Mouse (Mus musculus) stomach, embryonic 14.5 days (tissue): ENCODE data around the gene Qdpr. TPM values are rescaled to one million over a fixed set of nuclear protein-coding genes. Genes with fewer than 3 reads are reported as not detected.
A peak's percentile ranks its signal among the peaks of the same experiment; 100 is the strongest.

Experiments used
- ATAC-seq: fragments of 200-750 bp; cut with Nextera tagmentation; 2 replicates; pipeline ENCODE4 v1.8.0; 2017; ENCODE audit warnings: low read depth, moderate TSS enrichment; ENCODE audit not compliant: insufficient number of reproducible peaks, insufficient read depth, low FRiP score
- H3K27ac ChIP-seq: fragments of 300-500 bp; sonication (generic); 2 replicates; pipeline ENCODE4 v1.5.1; 2014; ENCODE audit warnings: mild to moderate bottlenecking, low read length, moderate library complexity, mixed read lengths
- H3K27me3 ChIP-seq: fragments of 300-500 bp; sonication (generic); 2 replicates; pipeline ENCODE4 v1.6.1; 2014; ENCODE audit warnings: low read length, control low read depth, mixed read lengths; ENCODE audit not compliant: control insufficient read depth, insufficient read depth
- H3K36me3 ChIP-seq: fragments of 300-500 bp; sonication (generic); 2 replicates; pipeline ENCODE4 v1.6.1; 2014; ENCODE audit warnings: mild to moderate bottlenecking, control low read depth, low read length, moderate library complexity, mixed read lengths; ENCODE audit not compliant: control insufficient read depth, insufficient read depth
- H3K4me1 ChIP-seq: fragments of 300-500 bp; sonication (generic); 2 replicates; pipeline ENCODE4 v1.6.1; 2014; ENCODE audit warnings: low read length, control low read depth, mixed read lengths; ENCODE audit not compliant: control insufficient read depth, insufficient read depth
- H3K4me2 ChIP-seq: fragments of 300-500 bp; sonication (generic); replicated peaks from 2 replicates; pipeline ENCODE4 v1.6.1; 2014; ENCODE audit warnings: low read depth, low read length, control low read depth
- H3K4me3 ChIP-seq: fragments of 300-500 bp; sonication (generic); 2 replicates; pipeline ENCODE4 v1.5.1; 2014; ENCODE audit warnings: low read depth, low read length, control low read depth
- H3K9ac ChIP-seq: fragments of 300-500 bp; sonication (generic); replicated peaks from 2 replicates; pipeline ENCODE4 v1.6.1; 2014; ENCODE audit warnings: low read depth, mild to moderate bottlenecking, control low read depth, low read length, moderate library complexity, mixed read lengths
- H3K9me3 ChIP-seq: fragments of 300-500 bp; sonication (generic); 2 replicates; pipeline ENCODE4 v1.6.1; 2016; ENCODE audit warnings: low read depth, low read length, control low read depth; ENCODE audit not compliant: control insufficient read depth
- WGBS: fragments of 180-500 bp; shearing (Covaris S2); extraction: QIAGEN DNeasy Blood & Tissue Kit; methylation state at CpG from one replicate; pipeline ENCODE4 v1.1.7; 2014; 5-methylcytosine and 5-hydroxymethylcytosine counted together
- polyA plus RNA-seq: library from polyadenylated mRNA; unstranded; fragments of >200 nt; fragmentation: Nextera tagmentation; extraction: Ambion mirVana; gene quantifications from 2 replicates; pipeline ENCODE4 v1.2.1, GENCODE M21; 2014

The Qdpr gene
- polyA plus RNA-seq = 103 and 109 TPM in 2 replicates

DNA sequence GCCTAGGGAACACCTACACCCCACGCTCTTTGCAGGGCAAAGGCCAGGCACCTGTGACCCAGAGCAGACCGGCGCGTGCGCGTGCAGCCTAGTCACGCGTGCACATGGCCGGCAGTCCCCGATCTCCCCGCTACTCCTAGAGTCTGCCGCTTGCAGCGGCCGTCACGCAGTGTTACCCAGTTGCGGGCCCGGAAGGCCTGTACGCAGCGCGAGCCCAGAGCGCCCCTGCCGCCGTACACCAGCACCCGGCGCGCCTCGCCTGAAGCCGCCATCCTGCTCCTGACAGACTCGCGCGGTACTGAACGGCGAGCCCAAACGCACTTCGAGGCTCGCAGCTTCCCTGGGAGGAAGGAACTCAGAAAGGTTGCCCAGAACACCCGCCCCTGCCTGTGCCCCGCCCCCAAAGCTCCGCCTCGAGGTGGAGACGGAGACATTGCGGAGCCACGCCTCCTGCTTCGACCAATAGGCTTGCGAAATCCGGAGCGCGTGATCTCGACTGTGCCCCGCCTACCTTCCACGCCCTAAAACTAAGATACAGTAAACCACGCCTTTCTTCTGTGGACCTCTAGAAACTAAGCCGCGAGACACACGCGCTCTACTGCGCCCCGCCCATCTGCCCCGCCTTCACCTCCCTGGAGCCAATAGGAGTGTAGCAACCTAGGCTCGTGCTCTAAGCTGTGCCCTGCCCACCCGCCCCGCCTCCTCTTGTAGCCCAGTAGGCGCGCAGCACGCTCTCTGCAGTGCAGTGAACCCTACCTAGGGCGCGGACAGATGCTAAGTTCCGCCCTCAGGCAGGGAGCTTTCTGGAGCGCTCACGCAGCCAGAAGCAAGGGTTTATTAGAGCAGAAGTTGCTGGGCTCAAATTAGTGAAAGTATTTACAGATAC, at the start of gene Qdpr:
TSS of gene Qdpr (minus strand) at position 406 of the 886 bp plus-strand sequence.
- no peaks in the 10 kb centered on the region for H3K27me3 ChIP-seq
- H3K9me3 ChIP-seq = no peaks in the 10 kb centered on the region
- WGBS = under 1% methylated on average over 70 of the region's 70 CpGs
- H3K4me2 ChIP-seq = peak within 1 kb of the TSS; percentile 74
- peak; percentile 99 for ATAC-seq
- peak within 1 kb of the TSS; percentile 49 for H3K9ac ChIP-seq
- H3K4me3 ChIP-seq = peak within 1 kb of the TSS; percentile 60
- H3K4me1 ChIP-seq = peaks cover 6% of the 10 kb centered on the region; the same call in 1 of the 2 replicates
- no peaks in the 10 kb centered on the region for H3K36me3 ChIP-seq
- peak within 1 kb of the TSS; percentile 78 for H3K27ac ChIP-seq

- H3K9me3 ChIP-seq = no peaks in the 10 kb centered on the region
- 87% methylated on average over 5 of the region's 5 CpGs for WGBS
- H3K4me3 ChIP-seq = no peak overlapping the region
- H3K4me1 ChIP-seq = peaks cover 8% of the 10 kb centered on the region
- no peak overlapping the region for H3K9ac ChIP-seq
- ATAC-seq = no peak
- H3K36me3 ChIP-seq = peaks cover 29% of the 10 kb centered on the region
- H3K27ac ChIP-seq = no peak overlapping the region
- H3K4me2 ChIP-seq = no peak overlapping the region
- no peaks in the 10 kb centered on the region for H3K27me3 ChIP-seq
Measured at GRCm38 (mm10) chr5:45497564-45497963, 47.5 kb upstream of the Qdpr start.

- Histone ChIP-seq H3K36me3 (peaks cover 29% of the 10 kb centered on the region), H3K9ac (no peak overlapping the region), H3K4me2 (no peak overlapping the region), H3K27ac (no peak overlapping the region), H3K9me3 (no peaks in the 10 kb centered on the region), H3K4me3 (no peak overlapping the region), H3K4me1 (peaks cover 8% of the 10 kb centered on the region), H3K27me3 (no peaks in the 10 kb centered on the region)
- ATAC-seq = no peak
- WGBS = 86% methylated on average over 12 of the region's 12 CpGs
Measured at GRCm38 (mm10) chr5:45496930-45497550, 47.0 kb upstream of the Qdpr start.

DNA sequence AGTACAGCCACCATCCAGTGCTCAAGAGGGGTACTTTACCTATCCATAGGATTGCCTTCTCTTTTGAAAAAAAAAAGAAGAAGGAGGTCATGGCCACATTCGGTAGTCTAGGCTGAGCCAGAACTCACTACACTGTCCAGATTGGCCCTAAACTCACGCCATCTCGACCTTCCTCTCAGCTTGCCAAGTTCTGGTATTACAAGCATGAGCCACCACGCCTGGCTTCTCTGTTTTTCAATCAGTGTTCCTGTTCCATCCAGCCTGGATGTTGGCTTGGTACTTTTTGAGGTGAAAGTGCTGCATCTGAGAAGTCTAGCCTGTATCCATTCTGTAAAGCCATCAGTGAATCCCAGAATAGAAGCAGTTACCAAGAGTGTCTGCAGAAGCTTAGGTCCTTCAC, 46.4 kb upstream of the Qdpr start:
- no peak for ATAC-seq
- no peaks in the 10 kb centered on the region for H3K9me3 ChIP-seq
- peaks cover 8% of the 10 kb centered on the region for H3K4me1 ChIP-seq
- no peak overlapping the region for H3K4me3 ChIP-seq
- H3K36me3 ChIP-seq = peaks cover 28% of the 10 kb centered on the region
- no peaks in the 10 kb centered on the region for H3K27me3 ChIP-seq
- H3K9ac ChIP-seq = no peak overlapping the region
- no peak overlapping the region for H3K4me2 ChIP-seq
- WGBS = 85% methylated on average over 4 of the region's 4 CpGs
- no peak overlapping the region for H3K27ac ChIP-seq

DNA sequence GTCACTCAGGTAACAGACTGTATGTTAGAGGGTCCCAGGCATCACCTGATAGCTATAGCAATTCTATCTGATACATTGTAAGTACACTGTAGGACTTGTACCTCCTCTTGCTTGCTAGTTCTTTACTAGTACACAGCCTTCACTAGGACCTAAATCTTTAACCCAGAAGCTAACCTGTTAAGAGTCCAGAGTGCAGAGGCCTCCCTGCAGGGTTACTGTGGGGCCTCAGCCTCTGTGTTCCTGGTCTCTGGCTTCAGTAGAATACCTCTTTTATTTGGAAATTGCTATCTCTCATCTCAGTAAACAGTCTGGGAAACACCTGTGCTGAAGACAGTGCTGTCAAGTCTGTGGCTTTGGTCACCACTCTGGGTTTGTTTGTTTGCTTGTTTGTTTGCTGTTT, 46.0 kb upstream of the Qdpr start:
- Histone ChIP-seq H3K27ac (no peak overlapping the region), H3K27me3 (no peaks in the 10 kb centered on the region), H3K4me1 (peaks cover 8% of the 10 kb centered on the region), H3K4me3 (no peak overlapping the region), H3K36me3 (peaks cover 25% of the 10 kb centered on the region), H3K4me2 (no peak overlapping the region), H3K9me3 (no peaks in the 10 kb centered on the region), H3K9ac (no peak overlapping the region)
- ATAC-seq = no peak

DNA sequence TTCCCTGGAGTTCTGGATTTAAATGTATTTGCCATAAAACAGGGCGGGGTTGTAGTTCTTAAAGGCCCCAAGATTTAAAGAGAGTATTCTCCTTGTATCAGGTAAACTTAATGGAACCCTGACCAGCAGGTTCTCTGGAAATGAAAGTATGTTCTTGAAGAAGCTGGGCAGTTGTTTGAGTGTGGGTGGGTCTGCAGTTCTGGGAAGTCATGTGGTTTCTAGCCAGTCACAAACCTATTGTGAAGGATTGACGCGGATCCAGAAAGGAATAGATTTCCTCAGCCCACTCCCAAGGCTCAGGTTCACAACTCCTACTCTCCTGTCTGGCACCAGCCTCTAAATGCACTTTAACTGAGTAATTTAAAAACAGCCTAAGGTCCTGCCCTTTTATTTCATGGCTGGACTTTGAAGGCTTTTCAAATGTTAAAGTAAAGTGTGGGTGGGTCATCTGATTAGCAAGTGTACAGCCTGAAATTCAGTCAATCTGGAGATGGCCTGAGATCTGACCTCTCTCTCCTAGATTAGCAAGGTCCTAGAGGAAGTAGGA, 45.5 kb upstream of the Qdpr start:
- Histone ChIP-seq H3K4me1 (peaks cover 8% of the 10 kb centered on the region), H3K4me2 (no peak overlapping the region), H3K27me3 (no peaks in the 10 kb centered on the region), H3K9me3 (no peaks in the 10 kb centered on the region), H3K36me3 (peaks cover 21% of the 10 kb centered on the region), H3K4me3 (no peak overlapping the region), H3K9ac (no peak overlapping the region), H3K27ac (no peak overlapping the region)
- WGBS = 83% methylated on average over 3 of the region's 3 CpGs
- no peak for ATAC-seq

- ATAC-seq = no peak
- H3K27ac ChIP-seq = no peak overlapping the region
- peak overlapping the region; percentile 79 for H3K9ac ChIP-seq
- H3K27me3 ChIP-seq = no peaks in the 10 kb centered on the region
- no peaks in the 10 kb centered on the region for H3K9me3 ChIP-seq
- H3K4me3 ChIP-seq = peak overlapping the region; percentile 78
- peak overlapping the region; percentile 79 for H3K4me2 ChIP-seq
- 60% methylated on average over 9 of the region's 9 CpGs for WGBS
- H3K4me1 ChIP-seq = peaks cover 8% of the 10 kb centered on the region
- peaks cover 12% of the 10 kb centered on the region for H3K36me3 ChIP-seq
Measured at GRCm38 (mm10) chr5:45494093-45494755, 44.2 kb upstream of the Qdpr start.
